Mouse (Mus musculus) erythroblast, embryonic 14.5 days (primary cell): ENCODE measurements around the gene Cdk9. TPM values are rescaled to one million over a fixed set of nuclear protein-coding genes. Genes with fewer than 3 reads are reported as not detected.

Experiments used
- H3K27me3 ChIP-seq: 2 replicates; pipeline ENCODE4 v1.6.1; 2012; ENCODE audit warnings: inconsistent platforms; ENCODE audit not compliant: control insufficient read depth
- H3K36me3 ChIP-seq: 2 replicates; pipeline ENCODE4 v1.6.1; 2012; ENCODE audit warnings: mild to moderate bottlenecking, inconsistent platforms; ENCODE audit not compliant: control insufficient read depth
- H3K4me1 ChIP-seq: 2 replicates; pipeline ENCODE4 v1.6.1; 2012; ENCODE audit warnings: inconsistent platforms; ENCODE audit not compliant: control insufficient read depth
- H3K4me3 ChIP-seq: replicated peaks from 2 replicates; pipeline ENCODE3; 2012; ENCODE audit warnings: moderate library complexity, mild to moderate bottlenecking, inconsistent platforms
- H3K9me3 ChIP-seq: 2 replicates; pipeline ENCODE4 v1.6.1; 2012; ENCODE audit warnings: low read length, inconsistent platforms, mixed read lengths; ENCODE audit not compliant: control insufficient read depth
- GATA1 ChIP-seq: IDR thresholded peaks from 2 replicates; pipeline ENCODE4 v1.6.1; 2012; ENCODE audit warnings: low read length, inconsistent platforms, mixed read lengths
- TAL1 ChIP-seq: IDR thresholded peaks from 3 replicates; pipeline ENCODE4 v1.6.1; 2012; ENCODE audit warnings: low read length, inconsistent platforms, mixed read lengths
- polyA plus RNA-seq: library from polyadenylated mRNA; stranded (reverse); fragments of >175 nt; gene quantifications from 2 replicates; pipeline ENCODE4 v1.2.3, GENCODE M21; 2012

Cdk9 gene
- 6.1 and 10.2 TPM in 2 replicates for polyA plus RNA-seq

DNA sequence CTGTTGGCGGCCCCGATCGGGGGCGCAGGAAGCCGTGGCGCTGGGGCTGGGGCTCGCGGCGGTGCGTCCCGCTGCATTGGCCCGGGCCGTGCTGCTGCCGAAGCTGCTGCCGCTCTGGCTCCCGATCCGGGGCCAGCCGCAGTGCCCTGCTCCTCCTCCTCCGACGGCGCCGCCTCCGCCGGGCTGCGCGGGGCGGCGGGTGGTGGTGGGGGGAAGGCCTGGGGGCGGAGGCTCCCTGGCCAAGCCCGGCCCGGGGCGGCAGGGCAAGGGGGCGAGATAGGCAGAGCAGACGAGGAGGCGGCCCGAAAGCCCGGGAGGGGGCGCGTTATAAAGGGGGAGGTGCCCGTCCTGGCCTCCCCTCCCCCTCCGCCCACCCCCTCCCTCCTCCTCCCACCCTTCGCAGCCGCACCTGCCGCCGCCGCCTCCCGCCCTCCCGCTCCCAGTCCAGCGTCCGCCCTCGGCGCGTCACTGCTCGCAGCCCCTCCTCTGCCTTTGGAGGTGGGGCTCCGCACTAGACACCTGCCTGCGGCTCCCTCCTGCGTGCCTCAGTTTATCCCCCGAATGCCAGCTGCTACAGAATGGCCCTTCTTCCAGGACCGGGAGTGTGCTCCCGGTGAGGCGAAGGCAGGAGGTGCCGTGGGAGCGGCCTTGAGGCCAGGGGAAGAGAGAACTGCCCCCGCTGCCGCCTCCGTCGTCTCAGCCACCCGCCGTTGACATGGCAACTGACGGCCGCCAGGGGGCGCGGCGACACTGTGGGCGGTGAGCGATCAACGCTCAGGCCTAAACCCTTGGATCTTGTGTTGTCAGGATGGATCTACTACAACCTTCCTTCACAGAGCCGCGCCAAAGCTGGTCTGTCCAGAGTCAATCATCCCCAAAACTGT lies at the start of gene Cdk9:
Gene Cdk9, minus strand, starts transcription at position 143 of the 884 bp plus-strand sequence.
- Histone ChIP-seq H3K36me3 (peaks cover 35% of the 10 kb centered on the region), H3K4me1 (peaks cover 44% of the 10 kb centered on the region), H3K9me3 (no peaks in the 10 kb centered on the region), H3K4me3 (peak within 1 kb of the TSS; percentile 92), H3K27me3 (peaks cover 2% of the 10 kb centered on the region; the same call in 1 of the 2 replicates)
- TF ChIP-seq GATA1 (no peak), TAL1 (no peak)

DNA sequence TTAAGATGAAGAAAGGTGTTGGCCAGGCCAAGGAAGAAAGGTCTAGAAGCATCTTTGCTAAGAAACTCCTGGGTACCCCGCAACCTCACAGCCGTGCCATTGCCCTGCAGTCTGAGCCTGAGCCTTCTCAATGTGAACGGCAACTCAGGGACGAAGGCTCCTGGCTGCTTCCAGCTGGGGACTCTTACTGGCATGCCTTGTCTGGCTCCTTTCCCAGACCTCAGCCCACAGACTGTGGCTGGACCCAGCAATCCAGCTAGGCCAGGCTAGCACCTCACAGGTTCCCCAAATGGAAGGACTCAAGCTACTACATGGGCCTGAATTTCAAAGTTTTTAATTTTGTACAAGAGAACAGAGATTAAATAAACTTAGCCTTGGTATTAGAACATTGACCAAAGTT lies 49.0 kb upstream of the Cdk9 start:
- Histone ChIP-seq H3K36me3 (peaks cover 31% of the 10 kb centered on the region), H3K4me3 (no peak overlapping the region), H3K4me1 (peaks cover 17% of the 10 kb centered on the region), H3K9me3 (no peaks in the 10 kb centered on the region), H3K27me3 (no peaks in the 10 kb centered on the region)
- TF ChIP-seq TAL1 (no peak), GATA1 (no peak)

DNA sequence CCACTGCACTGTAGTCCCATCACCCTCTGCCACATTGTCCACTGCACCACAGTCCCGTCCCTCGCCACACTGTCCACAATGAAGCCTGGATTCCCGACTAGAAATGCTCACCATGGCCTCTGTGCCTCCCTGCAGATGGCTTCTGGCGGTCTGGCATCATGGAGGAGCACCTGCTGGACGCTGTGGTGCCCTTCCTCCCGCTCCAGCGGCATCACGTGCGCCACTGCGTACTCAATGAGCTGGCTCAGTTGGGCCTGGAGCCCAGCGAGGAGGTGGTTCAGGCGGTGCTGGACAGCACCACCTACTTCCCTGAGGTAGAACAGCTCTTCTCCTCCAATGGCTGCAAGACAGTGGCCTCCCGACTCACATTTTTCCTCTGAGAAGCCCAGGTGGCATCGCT lies 48.5 kb upstream of the Cdk9 start:
- no peak for TF ChIP-seq GATA1
- TF ChIP-seq TAL1, result no peak
- H3K27me3 ChIP-seq, result no peaks in the 10 kb centered on the region
- H3K9me3 ChIP-seq, result no peaks in the 10 kb centered on the region
- H3K4me1 ChIP-seq, result peaks cover 20% of the 10 kb centered on the region
- H3K36me3 ChIP-seq, result peaks cover 31% of the 10 kb centered on the region
- no peak overlapping the region for H3K4me3 ChIP-seq

DNA sequence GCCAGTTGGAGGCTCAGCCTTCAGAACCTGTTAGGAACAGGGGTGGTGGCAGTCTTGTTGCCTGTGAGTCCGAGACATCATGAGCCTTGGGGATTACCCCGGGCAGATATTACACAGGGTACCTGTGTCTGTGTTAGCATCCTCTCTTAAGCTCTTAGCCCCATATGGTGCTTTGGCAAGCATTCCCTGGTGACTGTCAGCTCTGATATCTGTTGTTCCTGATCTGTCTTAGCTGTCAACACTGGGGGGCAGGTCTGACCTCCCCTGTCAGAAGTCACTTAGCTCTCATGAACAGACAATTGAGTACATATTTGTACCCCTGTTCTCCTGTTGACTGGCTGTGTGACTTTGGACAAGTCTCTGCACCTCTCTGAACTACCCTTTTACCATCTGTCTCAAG lies 46.1 kb upstream of the Cdk9 start:
- Histone ChIP-seq H3K27me3 (no peaks in the 10 kb centered on the region), H3K4me3 (no peak overlapping the region), H3K4me1 (peaks cover 20% of the 10 kb centered on the region), H3K36me3 (peaks cover 31% of the 10 kb centered on the region), H3K9me3 (no peaks in the 10 kb centered on the region)
- TF ChIP-seq TAL1 (no peak), GATA1 (no peak)

DNA sequence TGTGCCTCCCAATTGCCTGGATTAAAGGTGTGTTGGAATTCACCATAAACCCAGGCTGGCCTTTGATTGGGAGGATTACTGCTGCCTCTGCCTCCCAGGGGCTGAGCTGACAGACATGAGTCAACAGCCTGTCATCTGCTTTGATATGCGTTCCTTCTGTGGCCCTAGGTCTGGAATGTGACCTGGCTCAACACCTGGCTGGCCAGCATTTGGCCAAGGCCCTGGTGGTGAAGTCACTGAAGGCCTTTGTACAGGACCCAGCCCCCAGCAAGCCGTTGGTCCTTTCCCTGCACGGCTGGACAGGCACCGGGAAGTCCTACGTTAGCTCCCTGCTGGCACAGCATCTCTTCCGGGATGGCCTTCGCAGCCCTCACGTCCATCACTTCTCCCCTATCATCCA lies 45.6 kb upstream of the Cdk9 start:
- peaks cover 31% of the 10 kb centered on the region for H3K36me3 ChIP-seq
- no peaks in the 10 kb centered on the region for H3K9me3 ChIP-seq
- H3K4me3 ChIP-seq, result no peak overlapping the region
- no peak for TF ChIP-seq GATA1
- no peak for TF ChIP-seq TAL1
- no peaks in the 10 kb centered on the region for H3K27me3 ChIP-seq
- peaks cover 20% of the 10 kb centered on the region for H3K4me1 ChIP-seq

GRCm38 (mm10) chr2:32757056-32757845 lies 44.4 kb upstream of the Cdk9 start, which contains the start of gene Tor2a:
TSS of gene Tor2a (plus strand) at chr2:32757234.
- TF ChIP-seq GATA1 (no peak), TAL1 (no peak)
- H3K4me3 ChIP-seq, result peak within 1 kb of the TSS; percentile 75
- no peaks in the 10 kb centered on the region for H3K9me3 ChIP-seq
- H3K27me3 ChIP-seq, result no peaks in the 10 kb centered on the region
- peaks cover 20% of the 10 kb centered on the region for H3K4me1 ChIP-seq
- peaks cover 25% of the 10 kb centered on the region for H3K36me3 ChIP-seq

GRCm38 (mm10) chr2:32756674-32757055 lies 43.8 kb upstream of the Cdk9 start:
- TF ChIP-seq GATA1, result no peak
- H3K9me3 ChIP-seq, result no peaks in the 10 kb centered on the region
- peak overlapping the region; percentile 75 for H3K4me3 ChIP-seq
- H3K36me3 ChIP-seq, result peaks cover 20% of the 10 kb centered on the region
- H3K27me3 ChIP-seq, result no peaks in the 10 kb centered on the region
- H3K4me1 ChIP-seq, result peaks cover 20% of the 10 kb centered on the region

DNA sequence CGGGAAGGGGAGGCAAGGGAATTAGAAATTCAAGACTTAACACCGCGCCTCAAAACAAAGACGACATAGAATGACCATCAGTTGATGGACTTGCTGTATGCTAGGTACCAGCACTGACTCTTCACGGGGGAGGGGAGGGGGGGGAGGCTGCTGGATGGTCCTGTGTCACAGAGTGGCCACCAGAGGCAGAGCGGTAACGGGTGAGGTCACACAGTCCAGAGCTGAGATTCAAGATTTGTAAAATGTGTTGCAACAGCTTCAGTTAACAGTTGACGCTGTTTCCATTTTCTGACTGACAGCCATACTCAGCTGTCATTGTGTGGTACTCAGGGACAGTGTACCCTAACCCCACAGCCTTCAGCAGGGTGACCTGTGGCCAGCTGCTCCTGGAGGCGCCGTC lies 39.3 kb upstream of the Cdk9 start:
- Histone ChIP-seq H3K27me3 (no peaks in the 10 kb centered on the region), H3K4me3 (no peak overlapping the region), H3K36me3 (no peaks in the 10 kb centered on the region; the same call in 1 of the 2 replicates), H3K9me3 (no peaks in the 10 kb centered on the region), H3K4me1 (peaks cover 6% of the 10 kb centered on the region)
- TF ChIP-seq TAL1 (no peak), GATA1 (no peak)

DNA sequence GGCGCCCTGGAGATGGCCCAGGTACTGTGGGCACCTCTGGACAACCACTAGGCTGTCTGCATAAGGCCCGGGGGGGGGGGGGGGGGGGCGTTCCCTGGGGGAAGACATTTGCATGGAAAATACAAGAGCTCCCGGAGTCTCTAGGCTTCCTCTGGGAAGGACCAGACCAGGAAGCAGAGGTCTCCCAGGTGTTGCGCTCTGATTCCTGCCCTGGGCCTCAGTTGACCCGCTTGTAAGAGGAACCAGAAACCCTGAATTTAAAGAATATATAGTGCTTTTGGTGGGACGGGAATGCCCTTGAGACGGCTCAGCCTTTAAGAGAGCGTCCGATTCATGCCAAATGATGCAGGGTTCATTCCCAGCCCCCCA lies 38.8 kb upstream of the Cdk9 start:
- peaks cover under 1% of the 10 kb centered on the region for H3K4me1 ChIP-seq
- TF ChIP-seq GATA1 (no peak), TAL1 (no peak)
- H3K27me3 ChIP-seq, result no peaks in the 10 kb centered on the region
- no peaks in the 10 kb centered on the region; the same call in 1 of the 2 replicates for H3K36me3 ChIP-seq
- no peak overlapping the region for H3K4me3 ChIP-seq
- H3K9me3 ChIP-seq, result no peaks in the 10 kb centered on the region
